Mouse (Mus musculus) limb, embryonic 11.5 days (tissue): ENCODE results near the gene Sipa1l3. TPM values are rescaled to one million over a fixed set of nuclear protein-coding genes. Genes with fewer than 3 reads are reported as not detected.

Experiments used
- ATAC-seq: fragments of 200-750 bp; cut with Nextera tagmentation; 2 replicates; pipeline ENCODE4 v1.8.0; 2017; ENCODE audit warnings: low read depth; ENCODE audit not compliant: insufficient number of reproducible peaks, low FRiP score, low TSS enrichment
- DNase-seq: peaks from one replicate; pipeline ENCODE4 v3.0.0-alpha.2; 2015; ENCODE audit warnings: low spot score
- H3K27ac ChIP-seq: fragments of 300-500 bp; sonication (generic); replicated peaks from 2 replicates; pipeline ENCODE4 v1.5.1; 2014; ENCODE audit warnings: low read depth, mild to moderate bottlenecking, low read length
- H3K27me3 ChIP-seq: fragments of 300-500 bp; sonication (generic); 2 replicates; pipeline ENCODE4 v1.6.1; 2014; ENCODE audit warnings: mild to moderate bottlenecking, low read length, mixed read lengths; ENCODE audit not compliant: control insufficient read depth, insufficient read depth
- H3K36me3 ChIP-seq: fragments of 300-500 bp; sonication (generic); 2 replicates; pipeline ENCODE4 v1.6.1; 2014; ENCODE audit warnings: mild to moderate bottlenecking, low read length, moderate library complexity, mixed read lengths; ENCODE audit not compliant: control insufficient read depth, insufficient read depth
- H3K4me1 ChIP-seq: fragments of 300-500 bp; sonication (generic); 2 replicates; pipeline ENCODE4 v1.6.1; 2014; ENCODE audit warnings: low read length, mixed read lengths; ENCODE audit not compliant: control insufficient read depth, insufficient read depth
- H3K4me2 ChIP-seq: fragments of 300-500 bp; sonication (generic); 2 replicates; pipeline ENCODE4 v1.6.1; 2014; ENCODE audit warnings: low read depth, mild to moderate bottlenecking, moderate library complexity; ENCODE audit not compliant: severe bottlenecking
- H3K4me3 ChIP-seq: fragments of 300-500 bp; sonication (generic); 2 replicates; pipeline ENCODE4 v1.5.1; 2014; ENCODE audit warnings: low read depth, low read length
- H3K9ac ChIP-seq: fragments of 300-500 bp; sonication (generic); 2 replicates; pipeline ENCODE4 v1.6.1; 2014; ENCODE audit warnings: mild to moderate bottlenecking, low read length
- H3K9me3 ChIP-seq: fragments of 300-500 bp; sonication (generic); 2 replicates; pipeline ENCODE4 v1.6.1; 2016; ENCODE audit warnings: low read length; ENCODE audit not compliant: control insufficient read depth
- WGBS: fragments of 180-500 bp; shearing (Covaris S2); extraction: QIAGEN DNeasy Blood & Tissue Kit; methylation state at CpG from one replicate; pipeline ENCODE4 v1.1.7; 2014; 5-methylcytosine and 5-hydroxymethylcytosine counted together
- polyA plus RNA-seq: library from polyadenylated mRNA; unstranded; fragments of >200 nt; fragmentation: Nextera tagmentation; extraction: Ambion mirVana; gene quantifications from 2 replicates; pipeline ENCODE4 v1.2.1, GENCODE M21; 2014

The Sipa1l3 gene
- polyA plus RNA-seq, 1 experiment from 2014 or later, result 12.1 TPM

DNA sequence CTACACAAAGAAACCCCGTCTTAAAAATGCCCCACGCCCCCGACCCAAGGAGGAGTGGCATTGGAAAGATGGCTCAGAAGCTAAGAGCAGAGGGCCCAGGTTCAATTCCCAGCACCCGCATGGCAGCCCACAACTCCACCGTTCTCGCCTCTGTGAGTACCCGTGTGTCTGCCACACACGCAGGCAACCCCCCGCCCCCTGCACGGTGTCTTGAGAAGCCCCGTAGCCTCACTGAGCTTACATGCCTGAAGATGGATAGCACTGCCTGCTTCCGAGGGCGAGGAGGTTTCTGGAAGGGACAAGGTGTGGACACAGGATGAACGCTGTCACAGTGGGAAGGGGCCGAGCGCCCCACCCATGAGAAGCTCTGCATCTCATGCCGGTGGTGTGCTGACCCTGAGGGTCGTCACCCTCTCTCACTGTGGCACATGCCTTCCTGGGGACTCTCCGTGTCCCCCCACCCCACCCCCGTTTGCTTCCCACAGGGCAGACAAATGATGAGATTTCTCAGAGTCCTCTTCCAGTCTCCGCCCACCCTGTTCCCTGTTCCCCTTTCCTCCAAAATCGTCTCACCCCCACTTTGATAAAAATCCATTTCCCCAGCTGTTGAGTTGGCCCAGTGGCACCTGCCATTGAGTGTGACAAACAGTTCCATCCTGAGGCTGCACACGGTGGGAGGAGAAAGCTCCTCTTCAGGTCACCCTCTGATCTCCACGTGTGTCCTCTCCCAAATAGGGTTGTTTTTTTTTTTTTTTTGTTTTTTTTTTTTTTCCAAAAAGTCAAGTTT, 222.4 kb downstream of the Sipa1l3 start:
- WGBS, result 78% methylated on average over 24 of the region's 24 CpGs
- no peak for ATAC-seq

GRCm38 (mm10) chr7:29294111-29294761, 224.2 kb downstream of the Sipa1l3 start:
- Histone ChIP-seq H3K27ac (no peak overlapping the region), H3K9me3 (no peaks in the 10 kb centered on the region), H3K4me1 (peaks cover 30% of the 10 kb centered on the region), H3K27me3 (peaks cover 3% of the 10 kb centered on the region; the same call in 1 of the 2 replicates), H3K4me2 (no peak overlapping the region), H3K9ac (no peak overlapping the region), H3K36me3 (no peaks in the 10 kb centered on the region), H3K4me3 (no peak overlapping the region)
- WGBS, result 66% methylated on average over 13 of the region's 13 CpGs
- DNase-seq (no peak), ATAC-seq (no peak)

More for the DNA sequence above, 222.4 kb downstream of the Sipa1l3 start:
- Histone ChIP-seq H3K4me3 (no peak overlapping the region), H3K4me1 (peaks cover 25% of the 10 kb centered on the region), H3K27ac (no peak overlapping the region), H3K27me3 (no peaks in the 10 kb centered on the region), H3K36me3 (no peaks in the 10 kb centered on the region), H3K9me3 (no peaks in the 10 kb centered on the region), H3K4me2 (no peak overlapping the region), H3K9ac (no peak overlapping the region)
- DNase-seq, result no peak

DNA sequence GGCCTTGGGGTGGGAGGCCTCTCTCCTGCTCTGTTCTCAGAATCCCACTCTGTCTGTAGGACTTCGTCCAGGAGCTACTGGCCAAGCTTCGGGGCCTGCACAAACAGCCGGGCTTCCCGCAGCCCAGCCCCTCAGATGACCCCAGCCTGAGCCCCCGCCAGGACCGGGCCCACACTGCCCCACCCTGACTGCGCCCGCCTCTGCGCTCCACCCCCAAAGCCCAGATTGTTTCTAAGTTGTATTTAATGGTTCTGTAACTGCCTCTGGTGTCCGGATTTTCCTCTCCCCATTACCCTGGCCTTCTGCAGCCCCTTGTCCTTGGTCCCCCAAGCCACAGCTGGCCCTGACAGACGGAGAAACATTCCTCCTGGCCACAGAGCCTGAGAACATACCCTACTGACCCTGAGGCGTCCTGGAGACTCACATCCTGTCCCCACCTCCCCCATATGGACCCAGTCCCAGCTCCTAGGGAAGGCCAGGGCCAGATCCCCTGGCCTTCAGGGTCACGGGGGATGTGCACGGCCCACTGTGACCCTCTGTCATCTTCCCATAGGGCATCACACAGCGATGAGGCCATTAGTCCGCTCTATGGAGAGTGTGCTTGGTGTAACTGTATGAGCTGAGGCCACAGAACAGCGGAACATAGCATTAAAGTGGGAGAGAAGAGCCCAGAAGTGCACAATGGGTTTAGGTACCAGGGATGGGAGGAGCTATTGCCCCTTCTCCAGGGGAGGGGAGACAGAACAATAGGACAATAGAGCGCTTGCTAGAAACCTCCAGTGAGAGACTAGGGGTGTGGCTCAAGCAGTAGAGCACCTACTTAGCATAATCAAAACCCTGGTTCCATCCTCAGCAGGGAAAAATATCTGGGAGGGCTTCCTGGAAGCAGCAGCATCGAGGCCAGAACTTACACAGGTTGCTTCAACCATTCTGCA, 225.0 kb downstream of the Sipa1l3 start:
- H3K9ac ChIP-seq, result 0 out of 2 replicates have a peak overlapping the region, but pooled peaks have one; percentile 22
- H3K9me3 ChIP-seq, result no peaks in the 10 kb centered on the region
- ATAC-seq (no peak), DNase-seq (no peak)
- no peak overlapping the region for H3K4me2 ChIP-seq
- H3K36me3 ChIP-seq, result no peaks in the 10 kb centered on the region
- H3K27ac ChIP-seq, result peak overlapping the region; percentile 39; the same call in 1 of the 2 replicates
- peaks cover 3% of the 10 kb centered on the region; the same call in 1 of the 2 replicates for H3K27me3 ChIP-seq
- peaks cover 30% of the 10 kb centered on the region for H3K4me1 ChIP-seq
- 26% methylated on average over 19 of the region's 19 CpGs for WGBS
- no peak overlapping the region for H3K4me3 ChIP-seq

DNA sequence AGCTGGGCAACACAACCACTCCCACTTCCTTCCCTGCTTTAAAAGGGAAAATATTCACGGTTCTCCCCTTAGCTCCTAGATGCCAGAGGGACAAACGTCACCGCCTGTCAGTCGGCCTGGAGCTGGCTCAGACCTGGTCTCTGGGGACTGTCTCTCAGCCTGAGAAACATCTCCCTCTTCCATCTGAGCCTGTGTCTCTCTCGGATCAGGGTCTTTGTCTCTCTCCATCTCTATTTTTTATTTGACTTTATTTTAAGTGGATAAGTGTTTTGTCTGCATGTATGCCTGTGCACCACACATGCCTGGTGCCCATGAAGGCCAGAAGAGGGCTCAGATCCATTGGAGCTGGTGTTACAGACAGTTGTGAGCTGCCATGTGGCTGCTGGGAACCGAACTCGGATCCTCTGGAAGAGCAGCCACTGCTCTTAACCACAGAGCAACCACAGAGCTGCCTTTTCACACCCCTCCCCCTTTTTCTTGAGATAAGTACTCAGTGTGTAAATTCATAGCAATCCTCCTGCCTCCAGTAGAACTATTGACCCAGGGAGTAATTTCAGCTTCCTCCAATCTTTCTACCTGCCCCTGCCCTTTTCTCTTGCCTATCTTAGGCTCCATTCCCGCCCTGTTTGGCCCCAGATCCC, 225.9 kb downstream of the Sipa1l3 start:
- Histone ChIP-seq H3K36me3 (no peaks in the 10 kb centered on the region), H3K4me3 (no peak overlapping the region), H3K4me1 (peaks cover 30% of the 10 kb centered on the region), H3K27me3 (peaks cover 3% of the 10 kb centered on the region; the same call in 1 of the 2 replicates), H3K4me2 (no peak overlapping the region), H3K9ac (no peak overlapping the region), H3K27ac (no peak overlapping the region; the same call in 1 of the 2 replicates), H3K9me3 (no peaks in the 10 kb centered on the region)
- WGBS, result 18% methylated on average over 8 of the region's 8 CpGs
- no peak for DNase-seq
- ATAC-seq, result 0 out of 2 replicates have a peak, but pooled peaks have one; percentile 5

DNA sequence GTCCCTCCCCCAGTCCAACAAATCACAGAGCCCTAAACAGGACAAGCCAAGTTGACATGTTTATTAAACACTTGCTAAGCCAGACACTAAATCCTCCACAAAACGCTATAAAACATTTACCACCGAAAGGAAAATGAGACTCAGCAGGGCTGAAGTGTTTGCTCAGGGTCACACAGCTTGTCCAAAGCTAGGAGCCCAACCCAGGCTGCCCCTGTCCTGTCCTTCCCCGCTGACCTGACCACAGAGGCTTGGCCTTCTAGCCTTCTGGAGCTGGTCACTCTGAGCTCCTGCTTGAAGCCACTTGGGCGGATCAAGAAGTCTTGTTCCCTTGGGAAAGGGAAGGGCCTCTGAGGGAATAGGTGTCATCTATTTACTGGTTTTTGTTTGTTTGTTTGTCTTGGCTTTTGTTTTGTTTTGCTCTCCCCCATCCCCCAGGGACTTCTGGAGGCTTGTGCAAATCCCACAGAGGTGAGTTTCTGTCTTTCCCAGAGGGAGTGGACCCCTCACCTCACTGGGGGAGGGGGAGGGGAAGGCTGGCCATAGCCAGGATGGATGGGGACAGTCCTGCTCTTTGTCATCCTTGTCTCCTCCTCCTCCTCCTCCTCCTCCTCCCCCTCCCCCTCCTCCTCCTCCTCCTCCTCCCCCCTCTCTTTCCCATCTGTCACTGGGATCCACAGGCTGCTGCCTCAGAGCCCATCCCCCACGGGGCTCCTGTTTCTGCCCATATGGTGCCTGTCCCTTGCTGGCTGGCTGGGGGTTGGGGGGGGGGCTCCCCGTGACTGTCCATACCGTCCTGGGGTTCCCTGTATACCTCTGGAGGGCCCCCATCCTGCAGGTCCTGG, 226.6 kb downstream of the Sipa1l3 start:
- WGBS, result 4% methylated on average over 6 of the region's 7 CpGs
- no peak overlapping the region for H3K27ac ChIP-seq
- H3K4me2 ChIP-seq, result no peak overlapping the region
- H3K4me3 ChIP-seq, result no peak overlapping the region
- peaks cover 30% of the 10 kb centered on the region for H3K4me1 ChIP-seq
- no peaks in the 10 kb centered on the region for H3K9me3 ChIP-seq
- no peak overlapping the region for H3K9ac ChIP-seq
- ATAC-seq, result 0 out of 2 replicates have a peak, but pooled peaks have one; percentile 24
- no peak for DNase-seq
- no peaks in the 10 kb centered on the region for H3K36me3 ChIP-seq
- H3K27me3 ChIP-seq, result peaks cover 3% of the 10 kb centered on the region; the same call in 1 of the 2 replicates

- no peak overlapping the region for H3K4me2 ChIP-seq
- peaks cover 3% of the 10 kb centered on the region; the same call in 1 of the 2 replicates for H3K27me3 ChIP-seq
- H3K4me1 ChIP-seq, result peaks cover 30% of the 10 kb centered on the region
- no peaks in the 10 kb centered on the region for H3K36me3 ChIP-seq
- H3K9me3 ChIP-seq, result no peaks in the 10 kb centered on the region
- no peak for DNase-seq
- no peak overlapping the region for H3K27ac ChIP-seq
- ATAC-seq, result no peak
- no peak overlapping the region for H3K4me3 ChIP-seq
- WGBS, result 22% methylated on average over 11 of the region's 11 CpGs
- H3K9ac ChIP-seq, result no peak overlapping the region
Measured at GRCm38 (mm10) chr7:29290691-29291485, 227.6 kb downstream of the Sipa1l3 start.

DNA sequence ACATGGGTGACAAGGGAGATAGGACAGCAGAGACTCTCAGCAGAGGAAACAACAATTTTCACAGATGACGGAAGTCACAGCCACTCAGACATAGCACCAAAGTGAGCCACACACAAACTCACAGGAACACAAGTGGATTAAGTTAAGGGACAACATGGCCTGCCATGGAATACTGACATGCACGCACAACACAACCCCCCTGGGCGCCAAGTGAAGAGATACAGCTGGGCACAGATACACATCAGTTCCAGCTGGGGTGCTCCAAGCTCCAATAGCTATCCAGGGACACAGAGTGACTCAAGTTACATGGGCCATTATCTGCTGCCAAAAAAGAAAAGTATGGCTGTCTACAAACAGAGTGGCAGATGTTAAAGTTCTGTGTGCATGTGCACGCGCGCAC, 228.6 kb downstream of the Sipa1l3 start:
- H3K4me1 ChIP-seq, result peaks cover 30% of the 10 kb centered on the region
- H3K27ac ChIP-seq, result no peak overlapping the region
- DNase-seq (no peak), ATAC-seq (no peak)
- peak overlapping the region; percentile 79; the same call in 1 of the 2 replicates for H3K4me2 ChIP-seq
- H3K36me3 ChIP-seq, result no peaks in the 10 kb centered on the region
- peaks cover 3% of the 10 kb centered on the region; the same call in 1 of the 2 replicates for H3K27me3 ChIP-seq
- H3K4me3 ChIP-seq, result no peak overlapping the region
- H3K9ac ChIP-seq, result no peak overlapping the region
- 64% methylated on average over 6 of the region's 6 CpGs for WGBS
- no peaks in the 10 kb centered on the region for H3K9me3 ChIP-seq
